Comparison of ENCODE assay signal across 8 mouse cellular contexts in the genomic region with DNA sequence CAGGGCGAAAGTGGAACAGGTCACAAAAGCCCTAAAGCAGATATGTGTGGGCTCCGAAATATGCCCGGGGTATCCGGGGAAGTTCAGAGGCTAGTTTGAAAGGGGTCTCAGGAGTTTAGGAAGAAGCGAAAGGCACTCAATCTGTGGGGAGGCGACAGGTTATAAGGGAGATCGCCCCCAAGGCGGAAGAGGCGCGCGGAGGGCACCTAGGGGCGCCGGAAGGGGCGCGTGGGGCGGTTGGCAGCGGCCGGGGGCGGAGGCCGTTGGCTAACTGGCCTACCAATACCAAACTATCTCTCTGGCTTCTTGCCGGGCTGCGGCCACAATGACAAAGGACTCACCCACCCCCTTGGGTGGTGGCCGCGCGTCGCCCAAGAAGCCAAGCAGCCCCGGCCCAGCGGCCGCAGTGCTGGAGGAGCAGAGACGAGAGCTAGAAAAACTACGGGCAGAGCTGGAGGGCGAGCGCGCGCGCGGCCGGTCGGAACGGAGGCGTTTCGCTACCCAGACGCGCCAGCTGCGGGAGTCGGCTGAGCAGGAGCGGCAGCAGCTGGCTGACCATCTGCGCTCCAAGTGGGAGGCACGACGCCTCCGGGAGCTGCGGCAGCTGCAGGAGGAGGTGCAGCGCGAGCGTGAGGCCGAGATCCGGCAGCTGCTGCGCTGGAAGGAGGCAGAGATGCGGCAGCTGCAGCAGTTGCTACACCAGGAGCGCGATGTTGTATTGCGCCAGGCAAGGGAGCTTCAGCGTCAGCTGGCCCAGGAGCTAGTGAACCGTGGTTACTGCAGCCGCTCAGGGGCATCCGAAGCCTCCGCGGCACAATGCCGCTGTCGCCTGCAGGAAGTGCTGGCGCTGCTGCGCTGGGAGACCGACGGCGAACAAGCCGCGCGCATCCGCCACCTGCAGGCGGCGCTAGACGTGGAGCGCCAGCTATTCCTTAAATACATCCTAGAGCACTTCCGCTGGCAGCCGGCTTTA. TPM values are rescaled to one million over a fixed set of nuclear protein-coding genes. Genes with fewer than 3 reads are reported as not detected.
A peak's percentile ranks its signal among the peaks of the same experiment; 100 is the strongest.
DNase-seq lines count a peak whose midpoint lies in the region; ATAC-seq and TF ChIP-seq lines count a peak whose summit lies in the region.

A gene (plus strand): TSS at position 215 of the 973 bp plus-strand sequence.

- DNase-seq in 3T3-L1 (ENCODE audit: low read depth, low spot score), result peak; percentile 72
- DNase-seq in adrenal gland, postnatal 36 days, result peak; percentile 88 to 92
- DNase-seq in embryonic facial prominence, embryonic 14.5 days (ENCODE audit: low spot score), result peak; percentile 92
- peak; percentile 73 for DNase-seq in heart, adult 8-10 months (ENCODE audit: low spot score)
- peak; percentile 67 to 81 for DNase-seq in kidney, adult 8-10 months
- peak; percentile 38 to 69 for DNase-seq in spleen, adult 2 months (ENCODE audit: low read depth in 1 of 2, low spot score in 2 of 2)

- peaks cover 8% of the 10 kb centered on the region; the same call in 1 of the 2 replicates for H3K4me1 ChIP-seq in embryonic facial prominence, embryonic 14.5 days (ENCODE audit: control insufficient read depth, insufficient read depth, low read length)
- peaks cover 20% of the 10 kb centered on the region for H3K4me1 ChIP-seq in limb, embryonic 13.5 days
- peaks cover 25% of the 10 kb centered on the region for H3K4me1 ChIP-seq in midbrain, embryonic 15.5 days
- H3K4me1 ChIP-seq in spleen, adult 2 months (ENCODE audit: control insufficient read depth, insufficient read depth, insufficient read length), result peaks cover 9% of the 10 kb centered on the region; the same call in 1 of the 2 replicates

- TF ChIP-seq POLR2A in spleen, adult 2 months (IDR thresholded peaks at IDR 0.05; ENCODE audit: low read depth, low read length), result no peak

- H3K9me3 ChIP-seq in embryonic facial prominence, embryonic 14.5 days (ENCODE audit: control insufficient read depth, low read length), result no peaks in the 10 kb centered on the region
- H3K9me3 ChIP-seq in limb, embryonic 13.5 days, result 0 out of 2 replicates have a peak, but pooled peaks cover 2% of the 10 kb centered on the region
- H3K9me3 ChIP-seq in midbrain, embryonic 15.5 days, result no peaks in the 10 kb centered on the region

- H3K9ac ChIP-seq in embryonic facial prominence, embryonic 14.5 days (ENCODE audit: low read depth, low read length), result peak within 1 kb of the TSS; percentile 65
- peak within 1 kb of the TSS; percentile 66 for H3K9ac ChIP-seq in limb, embryonic 13.5 days
- H3K9ac ChIP-seq in midbrain, embryonic 15.5 days, result peak within 1 kb of the TSS; percentile 72

- peaks cover 32% of the 10 kb centered on the region for H3K27me3 ChIP-seq in embryonic facial prominence, embryonic 14.5 days (replicated peaks; ENCODE audit: control insufficient read depth, insufficient read depth, low read length)
- peaks cover 46% of the 10 kb centered on the region for H3K27me3 ChIP-seq in limb, embryonic 13.5 days
- H3K27me3 ChIP-seq in midbrain, embryonic 15.5 days (replicated peaks), result peaks cover 3% of the 10 kb centered on the region; the same call in 1 of the 2 replicates
- H3K27me3 ChIP-seq in spleen, adult 2 months (ENCODE audit: control insufficient read depth, insufficient read depth, low read length), result 0 out of 2 replicates have a peak, but pooled peaks cover 3% of the 10 kb centered on the region

- H3K4me3 ChIP-seq in embryonic facial prominence, embryonic 14.5 days (ENCODE audit: low read depth, low read length), result peak within 1 kb of the TSS; percentile 51
- peak within 1 kb of the TSS; percentile 64 for H3K4me3 ChIP-seq in limb, embryonic 13.5 days
- H3K4me3 ChIP-seq in midbrain, embryonic 15.5 days, result peak within 1 kb of the TSS; percentile 65
- peak within 1 kb of the TSS; percentile 81 for H3K4me3 ChIP-seq in spleen, adult 2 months (ENCODE audit: extremely low read depth, insufficient read depth, insufficient read length)

- no peaks in the 10 kb centered on the region for H3K36me3 ChIP-seq in embryonic facial prominence, embryonic 14.5 days (ENCODE audit: control insufficient read depth, insufficient read depth, low read length)
- H3K36me3 ChIP-seq in limb, embryonic 13.5 days, result no peaks in the 10 kb centered on the region
- H3K36me3 ChIP-seq in midbrain, embryonic 15.5 days (replicated peaks), result no peaks in the 10 kb centered on the region
- no peaks in the 10 kb centered on the region for H3K36me3 ChIP-seq in spleen, adult 2 months (ENCODE audit: control insufficient read depth, insufficient read depth, low read length)

- H3K4me2 ChIP-seq in embryonic facial prominence, embryonic 14.5 days (ENCODE audit: low read depth, low read length), result peak within 1 kb of the TSS; percentile 96
- H3K4me2 ChIP-seq in limb, embryonic 13.5 days (replicated peaks), result peak within 1 kb of the TSS; percentile 99
- peak within 1 kb of the TSS; percentile 97 for H3K4me2 ChIP-seq in midbrain, embryonic 15.5 days

- ATAC-seq in embryonic facial prominence, embryonic 14.5 days (ENCODE audit: low read depth), result peak; percentile 84
- ATAC-seq in limb, embryonic 13.5 days (ENCODE audit: low FRiP score, low read depth), result peak; percentile 85
- peak; percentile 85 for ATAC-seq in midbrain, embryonic 15.5 days (replicated peaks)

- TF ChIP-seq CTCF in spleen, adult 2 months (IDR thresholded peaks at IDR 0.05; ENCODE audit: extremely low read depth, insufficient read depth, insufficient read length, insufficient replicate concordance), result peak; percentile 66; the same call in 1 of the 2 replicates

- H3K27ac ChIP-seq in embryonic facial prominence, embryonic 14.5 days (replicated peaks; ENCODE audit: low read depth, low read length), result no peak within 1 kb of the TSS
- peak within 1 kb of the TSS; percentile 10; the same call in 1 of the 2 replicates for H3K27ac ChIP-seq in limb, embryonic 13.5 days
- peak within 1 kb of the TSS; percentile 92 for H3K27ac ChIP-seq in midbrain, embryonic 15.5 days
- no peak within 1 kb of the TSS for H3K27ac ChIP-seq in spleen, adult 2 months (ENCODE audit: insufficient read depth, low read length)

- under 1% methylated on average over 35 of the region's 85 CpGs for WGBS in embryonic facial prominence, embryonic 14.5 days
- WGBS in limb, embryonic 13.5 days, result under 1% methylated on average over 85 of the region's 85 CpGs
- under 1% methylated on average over 85 of the region's 85 CpGs for WGBS in midbrain, embryonic 15.5 days
- 2% methylated on average over 84 of the region's 85 CpGs for WGBS in spleen, adult 2 months

RNA-seq across cellular contexts. Expression of the gene that starts here (rescaled TPM):
- not detected for total RNA-seq in adrenal gland, postnatal 36 days (2021)
- 0.17 and 0.34 TPM in 2 replicates for polyA plus RNA-seq in embryonic facial prominence, embryonic 14.5 days (2014; fragmentation: Nextera tagmentation; extraction: Ambion mirVana)
- under 1 TPM in 3 of 4 experiments, not detected in 1; 0.14 to 0.44 (median 0.22) TPM for total RNA-seq in heart, adult 8-10 months (2022)
- 0.28 and 0.38 TPM in 2 replicates for polyA plus RNA-seq in limb, embryonic 13.5 days (2015; fragmentation: Nextera tagmentation; extraction: Ambion mirVana)
- 2.6 and 3.3 TPM in 2 replicates for polyA plus RNA-seq in midbrain, embryonic 15.5 days (2015; fragmentation: Nextera tagmentation; extraction: Ambion mirVana)
- polyA plus RNA-seq in spleen, adult 2 months (2012; rRNA removed), result 0.02 and 0.07 TPM in 2 replicates

Comparison
In these comparisons a context has a peak if more than half of its experiments do, and no peak if none do; other contexts are left out.
1. Peak in DNase-seq in adrenal gland, postnatal 36 days; RNA of the gene not detected or under 1 TPM.
2. Peak in DNase-seq, ATAC-seq, H3K4me3 ChIP-seq, H3K9ac ChIP-seq and H3K4me2 ChIP-seq in embryonic facial prominence, embryonic 14.5 days; RNA of the gene not detected or under 1 TPM.
3. Peak in DNase-seq in heart, adult 8-10 months; RNA of the gene not detected or under 1 TPM.
4. Peak in ATAC-seq, H3K4me3 ChIP-seq, H3K27ac ChIP-seq, H3K9ac ChIP-seq and H3K4me2 ChIP-seq in limb, embryonic 13.5 days; RNA of the gene not detected or under 1 TPM.
5. Peak in DNase-seq and H3K4me3 ChIP-seq in spleen, adult 2 months; RNA of the gene not detected or under 1 TPM.